Mouse (Mus musculus): Measurements from ENCODE around the gene Gm19345. TPM values are rescaled to one million over a fixed set of nuclear protein-coding genes. Genes with fewer than 3 reads are reported as not detected.

Gm19345 gene
- polyA plus RNA-seq, 1 experiment from 2014 or later: 7.6 TPM

GRCm38 (mm10) chr7:19861199-19861598, 9.4 kb downstream of the Gm19345 start, which contains the start of gene Ceacam16:
Ceacam16 (minus strand) TSS chr7:19861299.
- Histone ChIP-seq H3K9ac (no peak within 1 kb of the TSS), H3K4me1 (replicated peaks) (no peaks in the 10 kb centered on the region), H3K4me2 (no peak within 1 kb of the TSS), H3K27ac (no peak within 1 kb of the TSS), H3K9me3 (no peaks in the 10 kb centered on the region), H3K27me3 (peaks cover 9% of the 10 kb centered on the region; the same call in 1 of the 2 replicates), H3K4me3 (no peak within 1 kb of the TSS), H3K36me3 (no peaks in the 10 kb centered on the region)
- 86% methylated on average over 9 of the region's 9 CpGs for WGBS
- no peak for ATAC-seq (ENCODE audit: low FRiP score)

GRCm38 (mm10) chr7:19864241-19864640, 12.4 kb downstream of the Gm19345 start:
- no peaks in the 10 kb centered on the region for H3K4me1 ChIP-seq (replicated peaks)
- H3K27ac ChIP-seq: no peak overlapping the region
- no peaks in the 10 kb centered on the region for H3K27me3 ChIP-seq
- WGBS: 45% methylated on average over 2 of the region's 2 CpGs
- no peak overlapping the region for H3K4me2 ChIP-seq
- no peak for ATAC-seq (ENCODE audit: low FRiP score)
- H3K9me3 ChIP-seq: no peaks in the 10 kb centered on the region
- no peak overlapping the region for H3K9ac ChIP-seq
- no peak overlapping the region for H3K4me3 ChIP-seq
- no peaks in the 10 kb centered on the region for H3K36me3 ChIP-seq

- no peak overlapping the region for H3K4me3 ChIP-seq
- H3K27ac ChIP-seq: no peak overlapping the region
- no peak for ATAC-seq (ENCODE audit: low FRiP score)
- no peaks in the 10 kb centered on the region for H3K27me3 ChIP-seq
- H3K9me3 ChIP-seq: no peaks in the 10 kb centered on the region
- H3K4me2 ChIP-seq: no peak overlapping the region
- WGBS: 84% methylated on average over 8 of the region's 8 CpGs
- H3K9ac ChIP-seq: no peak overlapping the region
- no peaks in the 10 kb centered on the region for H3K4me1 ChIP-seq (replicated peaks)
- no peaks in the 10 kb centered on the region for H3K36me3 ChIP-seq
These were observed 13.6 kb downstream of the Gm19345 start for GRCm38 (mm10) chr7:19865246-19866036.

GRCm38 (mm10) chr7:19866490-19866889, 14.7 kb downstream of the Gm19345 start:
- WGBS: 91% methylated on average over 6 of the region's 6 CpGs
- H3K4me2 ChIP-seq: no peak overlapping the region
- no peak overlapping the region for H3K27ac ChIP-seq
- no peaks in the 10 kb centered on the region for H3K27me3 ChIP-seq
- no peaks in the 10 kb centered on the region for H3K9me3 ChIP-seq
- ATAC-seq (ENCODE audit: low FRiP score): no peak
- H3K4me1 ChIP-seq (replicated peaks): no peaks in the 10 kb centered on the region
- H3K9ac ChIP-seq: no peak overlapping the region
- no peak overlapping the region for H3K4me3 ChIP-seq
- H3K36me3 ChIP-seq: no peaks in the 10 kb centered on the region

- H3K4me1 ChIP-seq (replicated peaks): no peaks in the 10 kb centered on the region
- no peak overlapping the region for H3K4me3 ChIP-seq
- H3K27me3 ChIP-seq: no peaks in the 10 kb centered on the region
- H3K9me3 ChIP-seq: no peaks in the 10 kb centered on the region
- no peak for ATAC-seq (ENCODE audit: low FRiP score)
- H3K36me3 ChIP-seq: no peaks in the 10 kb centered on the region
- H3K4me2 ChIP-seq: no peak overlapping the region
- no peak overlapping the region for H3K27ac ChIP-seq
- 91% methylated on average over 16 of the region's 16 CpGs for WGBS
- no peak overlapping the region for H3K9ac ChIP-seq
These were observed 16.1 kb downstream of the Gm19345 start for GRCm38 (mm10) chr7:19867751-19868399.

- no peak for ATAC-seq (ENCODE audit: low FRiP score)
- H3K4me2 ChIP-seq: no peak overlapping the region
- no peak overlapping the region for H3K27ac ChIP-seq
- no peak overlapping the region for H3K9ac ChIP-seq
- H3K4me1 ChIP-seq (replicated peaks): no peaks in the 10 kb centered on the region
- H3K36me3 ChIP-seq: no peaks in the 10 kb centered on the region
- no peak overlapping the region for H3K4me3 ChIP-seq
- WGBS: 72% methylated on average over 10 of the region's 10 CpGs
- H3K27me3 ChIP-seq: no peaks in the 10 kb centered on the region
- H3K9me3 ChIP-seq: no peaks in the 10 kb centered on the region
These were observed 19.4 kb downstream of the Gm19345 start for GRCm38 (mm10) chr7:19871137-19871621.

GRCm38 (mm10) chr7:19871943-19872601, 20.3 kb downstream of the Gm19345 start:
- no peaks in the 10 kb centered on the region for H3K4me1 ChIP-seq (replicated peaks)
- no peaks in the 10 kb centered on the region for H3K9me3 ChIP-seq
- H3K4me3 ChIP-seq: no peak overlapping the region
- H3K27ac ChIP-seq: no peak overlapping the region
- no peak overlapping the region for H3K4me2 ChIP-seq
- no peak overlapping the region for H3K9ac ChIP-seq
- ATAC-seq (ENCODE audit: low FRiP score): no peak
- no peaks in the 10 kb centered on the region for H3K27me3 ChIP-seq
- H3K36me3 ChIP-seq: no peaks in the 10 kb centered on the region
- WGBS: 51% methylated on average over 5 of the region's 5 CpGs

GRCm38 (mm10) chr7:19875948-19876682, 24.3 kb downstream of the Gm19345 start:
- H3K9me3 ChIP-seq: no peaks in the 10 kb centered on the region
- no peaks in the 10 kb centered on the region for H3K27me3 ChIP-seq
- no peak overlapping the region for H3K9ac ChIP-seq
- 49% methylated on average over 13 of the region's 13 CpGs for WGBS
- no peaks in the 10 kb centered on the region for H3K36me3 ChIP-seq
- ATAC-seq (ENCODE audit: low FRiP score): peak; percentile 51; the same call in 1 of the 2 replicates
- no peak overlapping the region for H3K4me3 ChIP-seq
- no peaks in the 10 kb centered on the region for H3K4me1 ChIP-seq (replicated peaks)
- no peak overlapping the region for H3K27ac ChIP-seq
- no peak overlapping the region for H3K4me2 ChIP-seq

GRCm38 (mm10) chr7:19876781-19877425, 25.1 kb downstream of the Gm19345 start:
- Histone ChIP-seq H3K9me3 (no peaks in the 10 kb centered on the region), H3K4me1 (replicated peaks) (no peaks in the 10 kb centered on the region), H3K27ac (no peak overlapping the region), H3K4me2 (no peak overlapping the region), H3K9ac (no peak overlapping the region), H3K27me3 (no peaks in the 10 kb centered on the region), H3K36me3 (no peaks in the 10 kb centered on the region), H3K4me3 (no peak overlapping the region)
- peak; percentile 57; the same call in 1 of the 2 replicates for ATAC-seq (ENCODE audit: low FRiP score)
- WGBS: 64% methylated on average over 14 of the region's 14 CpGs

- Histone ChIP-seq H3K9me3 (no peaks in the 10 kb centered on the region), H3K27me3 (no peaks in the 10 kb centered on the region), H3K36me3 (no peaks in the 10 kb centered on the region), H3K4me2 (no peak overlapping the region), H3K4me3 (no peak overlapping the region), H3K27ac (no peak overlapping the region), H3K4me1 (replicated peaks) (no peaks in the 10 kb centered on the region), H3K9ac (no peak overlapping the region)
- 89% methylated on average over 8 of the region's 8 CpGs for WGBS
- ATAC-seq (ENCODE audit: low FRiP score): no peak
These were observed 29.0 kb downstream of the Gm19345 start for GRCm38 (mm10) chr7:19880754-19881153.

- no peaks in the 10 kb centered on the region for H3K9me3 ChIP-seq
- no peaks in the 10 kb centered on the region for H3K27me3 ChIP-seq
- no peaks in the 10 kb centered on the region for H3K36me3 ChIP-seq
- no peak within 1 kb of the TSS for H3K27ac ChIP-seq
- H3K4me3 ChIP-seq: no peak within 1 kb of the TSS
- no peak within 1 kb of the TSS for H3K9ac ChIP-seq
- H3K4me2 ChIP-seq: no peak within 1 kb of the TSS
- no peak for ATAC-seq (ENCODE audit: low FRiP score)
- WGBS: 76% methylated on average over 7 of the region's 7 CpGs
- no peaks in the 10 kb centered on the region for H3K4me1 ChIP-seq (replicated peaks)
These were observed 36.0 kb downstream of the Gm19345 start, which contains the start of gene Ceacam19 for GRCm38 (mm10) chr7:19887849-19888248. Ceacam19 (minus strand) TSS chr7:19887965.
